20 mouse cellular contexts compared by ENCODE assay signal in the genomic region with DNA sequence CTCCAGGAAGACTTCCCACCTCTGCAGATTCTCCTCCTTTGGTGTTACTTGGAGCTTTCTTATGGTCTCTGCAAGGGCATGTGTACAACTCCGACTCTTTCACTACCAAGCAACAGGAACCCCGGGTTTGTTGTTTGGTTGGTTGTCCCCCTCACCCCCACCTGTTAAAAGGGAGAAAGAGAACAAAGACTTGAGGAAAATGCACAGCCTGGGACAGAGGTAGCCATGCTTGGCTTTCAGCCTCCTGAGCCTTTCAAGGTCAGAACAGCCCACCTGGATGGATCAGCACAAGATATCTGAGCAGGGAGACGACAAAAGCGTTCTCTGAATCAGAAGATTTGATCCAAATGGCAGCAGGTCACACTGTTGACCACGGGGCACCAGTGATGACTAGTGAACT. TPM values are rescaled to one million over a fixed set of nuclear protein-coding genes. Genes with fewer than 3 reads are reported as not detected.
DNase-seq lines count a peak whose midpoint lies in the region; ATAC-seq and TF ChIP-seq lines count a peak whose summit lies in the region.
"Had no signal": no experiment of that assay in that cellular context is flagged by ENCODE, and none has a peak within 500 bp of the region (broad histone marks: within the 10 kb centered on the region; RNA-seq: fewer than 3 reads in every experiment).

No protein-coding gene starts in this region.

- 0 out of 2 replicates have a peak, but pooled peaks cover 9% of the 10 kb centered on the region for H3K36me3 ChIP-seq in liver, embryonic 12.5 days
- no peaks in the 10 kb centered on the region for H3K36me3 ChIP-seq in ES-E14 (ENCODE audit: control insufficient read depth, insufficient read depth, low read length, poor library complexity, severe bottlenecking)
- H3K36me3 ChIP-seq in liver, embryonic 16.5 days (ENCODE audit: control insufficient read depth, insufficient read depth), result no peaks in the 10 kb centered on the region
- H3K36me3 ChIP-seq: embryonic facial prominence, embryonic 15.5 days; hindbrain, embryonic 15.5 days had no signal

- DNase-seq in liver, result no peak
- DNase-seq in ES-E14 (ENCODE audit: low read depth, low spot score), result no peak
- no peak for DNase-seq in layer of hippocampus, adult 9-11 months
- DNase-seq in frontal cortex, postnatal 36 days (ENCODE audit: low spot score in 2 of 2), result no peak
- DNase-seq: adrenal gland, adult 8-10 months; adrenal gland, postnatal 36 days; cerebellum, adult 2 months; cerebellum, postnatal 10 days; embryo, embryonic 11 days; gastrocnemius, postnatal 36 days; heart, adult 18-20 months; heart, postnatal 10 days had no signal

- 67% methylated on average over 5 of the region's 5 CpGs for WGBS in liver, embryonic 12.5 days (ENCODE audit: insufficient replicate concordance)
- WGBS in liver, embryonic 16.5 days (ENCODE audit: insufficient replicate concordance), result 65% methylated on average over 5 of the region's 5 CpGs

- ATAC-seq in liver, embryonic 12.5 days, result no peak
- ATAC-seq in liver, embryonic 16.5 days (ENCODE audit: low read depth), result no peak
- ATAC-seq: forebrain, embryonic 14.5 days had no signal

- peak overlapping the region; percentile 37; the same call in 1 of the 2 replicates for H3K27ac ChIP-seq in liver, embryonic 12.5 days
- peak overlapping the region; percentile 29 for H3K27ac ChIP-seq in ES-E14 (ENCODE audit: insufficient read depth, low read depth, low read length, poor library complexity, severe bottlenecking)
- peak overlapping the region; percentile 70 for H3K27ac ChIP-seq in liver, embryonic 16.5 days (ENCODE audit: low read length)
- H3K27ac ChIP-seq: embryonic facial prominence, embryonic 15.5 days; forebrain, embryonic 10.5 days; heart, embryonic 10.5 days; hindbrain, embryonic 15.5 days had no signal

- peaks cover 17% of the 10 kb centered on the region for H3K4me1 ChIP-seq in liver, embryonic 12.5 days
- H3K4me1 ChIP-seq in ES-E14 (ENCODE audit: control insufficient read depth in 2 of 2, insufficient read depth in 2 of 2, low read length in 2 of 2, poor library complexity in 1 of 2), result peaks cover 19 to 22% of the 10 kb centered on the region in 2 experiments
- H3K4me1 ChIP-seq in liver, embryonic 16.5 days (ENCODE audit: control insufficient read depth, low read depth, low read length), result peaks cover 4% of the 10 kb centered on the region
- H3K4me1 ChIP-seq: embryonic facial prominence, embryonic 15.5 days; hindbrain, embryonic 15.5 days had no signal

- no peaks in the 10 kb centered on the region for H3K27me3 ChIP-seq in liver, embryonic 12.5 days (replicated peaks)
- no peaks in the 10 kb centered on the region for H3K27me3 ChIP-seq in liver, embryonic 16.5 days (ENCODE audit: control insufficient read depth, insufficient read depth, low read depth, low read length)
- H3K27me3 ChIP-seq: embryonic facial prominence, embryonic 15.5 days; hindbrain, embryonic 15.5 days had no signal

- H3K4me3 ChIP-seq in liver, embryonic 12.5 days, result no peak overlapping the region
- no peak overlapping the region for H3K4me3 ChIP-seq in ES-E14 (ENCODE audit: insufficient read depth in 1 of 2, low read depth in 1 of 2, low read length in 2 of 2, poor library complexity in 1 of 2, severe bottlenecking in 1 of 2)
- no peak overlapping the region for H3K4me3 ChIP-seq in liver, embryonic 16.5 days (ENCODE audit: low read depth, low read length)
- H3K4me3 ChIP-seq: embryonic facial prominence, embryonic 15.5 days; erythroblast, embryonic 14.5 days; forebrain, embryonic 10.5 days; heart, embryonic 10.5 days; hindbrain, embryonic 15.5 days had no signal

- in situ Hi-C loops in ES-E14 (cut with MboI; ENCODE audit: low sequenced_read_pairs in 2 of 2, unreplicated experiment in 2 of 2), result no loop called here

- 0 out of 2 replicates have a peak overlapping the region, but pooled peaks have one; percentile 14 for H3K4me2 ChIP-seq in liver, embryonic 12.5 days
- H3K4me2 ChIP-seq in liver, embryonic 16.5 days (ENCODE audit: low read depth, low read length), result no peak overlapping the region
- H3K4me2 ChIP-seq: embryonic facial prominence, embryonic 15.5 days; hindbrain, embryonic 15.5 days had no signal

- H3K9me3 ChIP-seq in liver, embryonic 12.5 days (replicated peaks), result no peaks in the 10 kb centered on the region
- H3K9me3 ChIP-seq in ES-E14 (ENCODE audit: control insufficient read depth, insufficient read depth, low read depth, low read length), result no peaks in the 10 kb centered on the region
- no peaks in the 10 kb centered on the region for H3K9me3 ChIP-seq in liver, embryonic 16.5 days (replicated peaks; ENCODE audit: control insufficient read depth, low read length)
- H3K9me3 ChIP-seq: embryonic facial prominence, embryonic 15.5 days; forebrain, embryonic 10.5 days; heart, embryonic 10.5 days; hindbrain, embryonic 15.5 days had no signal

- no peak overlapping the region for H3K9ac ChIP-seq in liver, embryonic 12.5 days
- H3K9ac ChIP-seq in ES-E14 (ENCODE audit: insufficient read depth, low read depth, low read length, poor library complexity, severe bottlenecking), result no peak overlapping the region
- H3K9ac ChIP-seq in liver, embryonic 16.5 days (ENCODE audit: low read depth, low read length), result no peak overlapping the region
- H3K9ac ChIP-seq: embryonic facial prominence, embryonic 15.5 days; hindbrain, embryonic 15.5 days had no signal

TF ChIP-seq in ES-E14, 5 proteins besides CTCF, POLR2A, EP300 and RAD21:
- TF ChIP-seq MAFK (IDR thresholded peaks at IDR 0.05; ENCODE audit: insufficient read depth, low read depth, low read length), result no peak
- TF ChIP-seq ZC3H11A (IDR thresholded peaks at IDR 0.05; ENCODE audit: borderline replicate concordance, low read depth, low read length), result no peak
TF ChIP-seq in ES-E14: peak in this region for 0.

RNA-seq across cellular contexts. Expression of gene Slc25a13, which starts 15.0 kb away (rescaled TPM):
- polyA plus RNA-seq in liver, embryonic 12.5 days (2016; fragmentation: Nextera tagmentation; extraction: Ambion mirVana), result 41.9 and 43.6 TPM in 2 replicates
- total RNA-seq in ES-E14 (2012; rRNA removed), result 36.7 and 53.5 TPM in 2 replicates
- 55.1 and 58.7 TPM in 2 replicates for polyA plus RNA-seq in liver, embryonic 16.5 days (2015; fragmentation: Nextera tagmentation; extraction: Ambion mirVana)
